Mouse (Mus musculus): ENCODE results near the gene Ccdc184. TPM values are rescaled to one million over a fixed set of nuclear protein-coding genes. Genes with fewer than 3 reads are reported as not detected.

Ccdc184 gene
- polyA plus RNA-seq, 1 experiment from 2014 or later, result 42.6 TPM

DNA sequence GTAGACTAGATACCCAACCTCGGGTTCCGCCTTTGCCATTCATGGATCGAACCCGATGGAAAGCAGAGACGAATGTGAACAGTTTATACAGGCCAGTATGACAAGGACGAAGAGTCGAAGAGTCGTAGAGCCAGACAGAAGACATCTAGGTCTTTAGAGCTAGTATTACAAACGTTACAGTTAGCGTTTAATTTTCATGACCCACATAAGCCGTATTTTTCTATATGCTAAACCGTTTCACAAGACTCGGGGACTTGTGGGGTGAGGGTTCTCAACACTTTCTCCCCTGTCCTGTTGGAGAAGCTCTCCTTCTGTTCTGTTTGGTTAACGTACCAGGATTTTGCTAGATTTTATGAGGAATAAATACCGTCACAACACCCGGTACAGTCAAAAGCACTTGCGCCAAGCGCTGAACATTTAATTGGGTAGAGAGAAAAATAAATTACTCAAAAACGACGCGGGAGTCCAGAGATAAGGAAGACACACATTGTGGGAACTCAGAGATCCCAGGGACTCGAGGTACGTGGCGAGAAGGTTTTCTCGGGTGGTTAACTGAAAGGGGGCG lies 13.7 kb downstream of the Ccdc184 start:
- H3K4me1 ChIP-seq (ENCODE audit: control insufficient read depth, insufficient read depth, low read length), result 0 out of 2 replicates have a peak, but pooled peaks cover 3% of the 10 kb centered on the region
- H3K9me3 ChIP-seq (replicated peaks; ENCODE audit: control insufficient read depth, low read length), result no peaks in the 10 kb centered on the region
- ATAC-seq (no peak), DNase-seq (ENCODE audit: low spot score) (no peak)
- H3K4me2 ChIP-seq (ENCODE audit: low read length), result peak overlapping the region; percentile 83
- H3K27me3 ChIP-seq (replicated peaks; ENCODE audit: control insufficient read depth, insufficient read depth, low read length), result no peaks in the 10 kb centered on the region
- 4% methylated on average over 26 of the region's 26 CpGs for WGBS
- peak overlapping the region; percentile 51 for H3K4me3 ChIP-seq (ENCODE audit: low read depth, low read length)
- H3K9ac ChIP-seq (ENCODE audit: low read length), result peak overlapping the region; percentile 57
- no peaks in the 10 kb centered on the region for H3K36me3 ChIP-seq (ENCODE audit: control insufficient read depth, insufficient read depth, low read length)
- H3K27ac ChIP-seq (ENCODE audit: low read depth, low read length), result 0 out of 2 replicates have a peak overlapping the region, but pooled peaks have one; percentile 36

DNA sequence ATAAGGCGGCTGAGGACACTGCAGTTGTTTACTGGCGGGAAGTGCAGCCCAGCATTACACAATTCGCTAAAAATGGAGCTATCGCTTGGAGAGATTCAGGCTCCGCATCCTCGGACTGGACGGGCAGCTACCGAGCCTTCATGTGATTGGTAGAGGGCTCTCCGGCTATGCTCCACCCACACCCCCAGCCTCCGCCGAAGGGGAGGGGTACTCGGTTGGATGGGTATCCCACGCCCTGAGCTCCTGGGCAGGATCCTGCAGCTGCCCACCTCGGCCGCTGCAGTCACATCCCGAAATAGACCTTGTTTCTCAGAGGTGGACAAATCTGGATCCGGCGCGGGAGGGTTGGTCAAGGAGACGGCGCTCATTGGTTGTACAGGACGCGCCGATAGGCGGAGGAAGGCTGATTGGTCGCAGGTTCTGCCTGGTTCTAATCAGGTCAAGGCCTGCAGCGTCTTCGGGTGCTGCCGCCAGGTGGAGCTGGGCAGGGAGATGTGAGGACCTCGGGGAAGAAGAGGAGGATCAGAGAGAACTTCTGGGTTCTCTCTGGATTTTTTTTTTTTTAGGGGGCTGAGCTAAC lies 14.3 kb downstream of the Ccdc184 start:
- peak overlapping the region; percentile 51 for H3K4me3 ChIP-seq (ENCODE audit: low read depth, low read length)
- ATAC-seq, result peak; percentile 98
- H3K27me3 ChIP-seq (replicated peaks; ENCODE audit: control insufficient read depth, insufficient read depth, low read length), result no peaks in the 10 kb centered on the region
- no peaks in the 10 kb centered on the region for H3K9me3 ChIP-seq (replicated peaks; ENCODE audit: control insufficient read depth, low read length)
- under 1% methylated on average over 30 of the region's 30 CpGs for WGBS
- H3K27ac ChIP-seq (ENCODE audit: low read depth, low read length), result 0 out of 2 replicates have a peak overlapping the region, but pooled peaks have one; percentile 36
- peak; percentile 91 for DNase-seq (ENCODE audit: low spot score)
- H3K4me1 ChIP-seq (ENCODE audit: control insufficient read depth, insufficient read depth, low read length), result 0 out of 2 replicates have a peak, but pooled peaks cover 3% of the 10 kb centered on the region
- H3K9ac ChIP-seq (ENCODE audit: low read length), result peak overlapping the region; percentile 57
- no peaks in the 10 kb centered on the region for H3K36me3 ChIP-seq (ENCODE audit: control insufficient read depth, insufficient read depth, low read length)
- H3K4me2 ChIP-seq (ENCODE audit: low read length), result peak overlapping the region; percentile 83

DNA sequence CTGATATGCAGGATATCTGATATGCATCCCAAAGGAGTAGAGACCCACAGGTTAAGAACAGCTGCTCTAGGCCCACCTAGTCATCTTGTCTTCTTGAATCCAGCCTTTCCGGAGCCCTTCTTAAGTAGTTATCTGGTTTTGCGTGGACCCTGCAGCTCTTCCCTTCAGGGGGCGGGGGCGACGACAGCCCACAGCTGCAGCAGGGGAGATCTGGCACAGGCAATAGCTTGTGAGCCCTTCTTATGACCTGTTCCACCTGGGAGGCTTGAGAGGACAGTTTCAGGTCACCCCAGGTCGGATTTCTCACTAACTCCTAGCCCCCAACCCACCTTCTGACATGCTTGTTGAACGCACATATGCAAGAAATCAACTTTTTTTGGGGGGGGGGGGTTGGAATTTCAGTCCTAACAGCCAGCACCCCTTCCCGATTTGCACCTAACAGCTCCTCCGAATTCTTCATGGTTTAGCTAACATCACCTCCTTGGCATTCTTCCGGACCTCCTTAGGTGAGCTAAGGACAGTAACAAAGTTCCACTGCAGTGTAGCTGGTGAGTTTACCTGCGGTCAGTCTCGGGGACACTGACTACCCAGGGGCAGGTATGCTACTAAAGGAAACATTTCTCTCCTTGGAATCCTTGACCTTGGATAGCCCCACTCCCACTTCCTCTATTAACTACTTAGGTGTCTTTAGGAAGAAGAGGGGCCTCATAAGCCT lies 15.1 kb downstream of the Ccdc184 start:
- 0 out of 2 replicates have a peak, but pooled peaks cover 3% of the 10 kb centered on the region for H3K4me1 ChIP-seq (ENCODE audit: control insufficient read depth, insufficient read depth, low read length)
- DNase-seq (ENCODE audit: low spot score), result no peak
- no peak overlapping the region for H3K4me3 ChIP-seq (ENCODE audit: low read depth, low read length)
- H3K4me2 ChIP-seq (ENCODE audit: low read length), result no peak overlapping the region
- no peak overlapping the region for H3K27ac ChIP-seq (ENCODE audit: low read depth, low read length)
- H3K9me3 ChIP-seq (replicated peaks; ENCODE audit: control insufficient read depth, low read length), result no peaks in the 10 kb centered on the region
- 78% methylated on average over 12 of the region's 12 CpGs for WGBS
- no peaks in the 10 kb centered on the region for H3K36me3 ChIP-seq (ENCODE audit: control insufficient read depth, insufficient read depth, low read length)
- no peak for ATAC-seq
- no peak overlapping the region for H3K9ac ChIP-seq (ENCODE audit: low read length)
- no peaks in the 10 kb centered on the region for H3K27me3 ChIP-seq (replicated peaks; ENCODE audit: control insufficient read depth, insufficient read depth, low read length)

DNA sequence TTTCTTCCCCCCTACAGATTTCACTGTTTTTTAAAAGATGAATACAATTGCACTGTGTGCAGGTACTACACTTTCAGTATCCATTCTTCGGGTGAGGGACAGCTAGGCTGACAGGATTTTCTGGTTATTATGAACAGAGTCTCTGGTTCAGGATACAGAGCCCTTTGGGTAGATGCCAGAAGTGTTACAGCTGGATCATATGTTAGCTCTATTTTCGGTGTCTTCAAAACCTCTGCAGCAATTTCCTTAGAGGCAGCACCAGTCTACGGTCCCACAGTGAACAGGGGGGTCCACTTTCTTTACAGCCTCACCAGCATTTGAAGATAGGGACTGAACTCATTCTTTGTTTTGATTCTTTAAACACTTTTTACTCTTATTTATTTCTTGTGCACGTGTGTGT lies 17.5 kb downstream of the Ccdc184 start:
- H3K4me2 ChIP-seq (ENCODE audit: low read length), result no peak overlapping the region
- H3K9me3 ChIP-seq (replicated peaks; ENCODE audit: control insufficient read depth, low read length), result no peaks in the 10 kb centered on the region
- H3K9ac ChIP-seq (ENCODE audit: low read length), result no peak overlapping the region
- 0 out of 2 replicates have a peak, but pooled peaks cover 3% of the 10 kb centered on the region for H3K4me1 ChIP-seq (ENCODE audit: control insufficient read depth, insufficient read depth, low read length)
- H3K27ac ChIP-seq (ENCODE audit: low read depth, low read length), result no peak overlapping the region
- ATAC-seq (no peak), DNase-seq (ENCODE audit: low spot score) (no peak)
- no peaks in the 10 kb centered on the region for H3K27me3 ChIP-seq (replicated peaks; ENCODE audit: control insufficient read depth, insufficient read depth, low read length)
- H3K36me3 ChIP-seq (ENCODE audit: control insufficient read depth, insufficient read depth, low read length), result no peaks in the 10 kb centered on the region
- WGBS, result 80% methylated on average over 4 of the region's 4 CpGs
- H3K4me3 ChIP-seq (ENCODE audit: low read depth, low read length), result no peak overlapping the region

DNA sequence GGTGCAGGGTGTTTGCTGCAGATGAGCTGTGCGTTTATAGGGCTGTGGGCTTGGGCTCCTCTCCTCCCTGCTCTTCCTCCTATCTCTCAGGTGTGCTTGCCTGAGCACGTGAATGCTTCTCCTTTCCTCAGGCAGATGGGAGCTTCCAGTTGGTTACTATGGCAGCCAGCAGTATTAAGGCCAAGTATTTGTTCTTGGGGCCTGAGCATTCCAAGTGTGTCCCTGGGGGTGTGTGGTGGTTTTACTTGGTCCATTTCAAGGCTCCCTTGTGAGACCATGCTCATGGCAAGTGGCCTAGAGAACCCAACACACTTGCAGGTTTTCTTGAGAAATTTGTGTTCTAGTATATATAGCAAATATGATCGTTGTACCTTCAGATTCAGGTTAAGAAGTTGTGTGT lies 28.5 kb downstream of the Ccdc184 start, which contains the start of gene Olfr288:
TSS of gene Olfr288 (minus strand) at position 101 of the 400 bp plus-strand sequence.
- no peak within 1 kb of the TSS for H3K4me3 ChIP-seq (ENCODE audit: low read depth, low read length)
- H3K9me3 ChIP-seq (replicated peaks; ENCODE audit: control insufficient read depth, low read length), result no peaks in the 10 kb centered on the region
- no peak within 1 kb of the TSS for H3K4me2 ChIP-seq (ENCODE audit: low read length)
- ATAC-seq (no peak), DNase-seq (ENCODE audit: low spot score) (no peak)
- H3K4me1 ChIP-seq (ENCODE audit: control insufficient read depth, insufficient read depth, low read length), result no peaks in the 10 kb centered on the region
- no peak within 1 kb of the TSS for H3K27ac ChIP-seq (ENCODE audit: low read depth, low read length)
- no peak within 1 kb of the TSS for H3K9ac ChIP-seq (ENCODE audit: low read length)
- WGBS, result 75% methylated on average over 3 of the region's 3 CpGs
- no peaks in the 10 kb centered on the region for H3K36me3 ChIP-seq (ENCODE audit: control insufficient read depth, insufficient read depth, low read length)
- no peaks in the 10 kb centered on the region for H3K27me3 ChIP-seq (replicated peaks; ENCODE audit: control insufficient read depth, insufficient read depth, low read length)

DNA sequence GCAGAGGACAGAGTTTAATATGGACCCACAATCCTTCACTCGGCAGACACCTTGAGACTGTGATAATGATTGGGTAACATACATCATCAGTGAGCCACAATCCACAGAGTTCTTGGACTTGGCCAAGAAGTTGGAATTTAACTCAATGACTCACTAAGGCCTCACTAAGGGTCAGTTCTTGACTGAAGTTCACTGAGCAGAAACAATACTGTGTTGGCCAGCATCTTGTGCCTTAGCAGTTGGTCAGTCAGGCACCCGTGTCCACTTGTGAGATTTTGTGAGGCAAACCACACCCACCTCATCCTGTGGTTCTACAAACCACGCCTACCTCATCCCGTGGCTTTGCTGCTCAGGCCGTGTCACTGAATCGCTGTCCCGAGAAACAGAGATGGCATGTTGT lies 42.7 kb downstream of the Ccdc184 start:
- ATAC-seq (no peak), DNase-seq (ENCODE audit: low spot score) (no peak)
- 88% methylated on average over 7 of the region's 7 CpGs for WGBS
- Histone ChIP-seq H3K4me1 (ENCODE audit: control insufficient read depth, insufficient read depth, low read length) (no peaks in the 10 kb centered on the region), H3K9me3 (replicated peaks; ENCODE audit: control insufficient read depth, low read length) (no peaks in the 10 kb centered on the region), H3K4me2 (ENCODE audit: low read length) (no peak overlapping the region), H3K36me3 (ENCODE audit: control insufficient read depth, insufficient read depth, low read length) (no peaks in the 10 kb centered on the region), H3K9ac (ENCODE audit: low read length) (no peak overlapping the region), H3K27ac (ENCODE audit: low read depth, low read length) (no peak overlapping the region), H3K27me3 (replicated peaks; ENCODE audit: control insufficient read depth, insufficient read depth, low read length) (no peaks in the 10 kb centered on the region), H3K4me3 (ENCODE audit: low read depth, low read length) (no peak overlapping the region)

DNA sequence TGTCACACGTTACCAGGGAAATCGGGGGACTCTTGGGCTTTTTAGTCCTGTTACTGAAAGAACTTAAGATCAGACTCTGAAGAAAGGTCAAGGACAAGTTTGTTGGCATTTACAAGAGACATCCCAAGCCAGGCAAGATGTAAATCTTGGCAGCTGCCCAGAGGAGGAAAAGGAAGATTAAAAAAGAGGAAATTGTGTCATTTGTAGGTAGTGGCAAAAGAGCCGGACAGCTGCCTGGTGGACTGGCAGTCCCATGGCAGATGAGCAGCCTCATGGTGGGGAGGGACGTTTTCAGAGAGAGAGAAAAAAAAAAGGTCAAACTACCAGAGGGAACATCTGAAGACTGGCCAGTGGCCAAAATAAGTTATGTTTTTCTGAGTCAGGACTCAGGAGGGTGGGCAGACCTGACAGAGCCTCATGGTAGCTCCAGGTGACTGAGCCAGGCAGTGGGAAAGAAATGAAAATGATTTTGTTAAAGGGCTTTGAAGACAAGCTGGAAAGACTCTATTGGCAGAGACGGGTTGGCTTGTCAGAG lies 46.4 kb downstream of the Ccdc184 start:
- Histone ChIP-seq H3K4me1 (ENCODE audit: control insufficient read depth, insufficient read depth, low read length) (no peaks in the 10 kb centered on the region), H3K36me3 (ENCODE audit: control insufficient read depth, insufficient read depth, low read length) (no peaks in the 10 kb centered on the region), H3K9ac (ENCODE audit: low read length) (no peak overlapping the region), H3K27me3 (replicated peaks; ENCODE audit: control insufficient read depth, insufficient read depth, low read length) (no peaks in the 10 kb centered on the region), H3K9me3 (replicated peaks; ENCODE audit: control insufficient read depth, low read length) (no peaks in the 10 kb centered on the region), H3K4me3 (ENCODE audit: low read depth, low read length) (no peak overlapping the region), H3K4me2 (ENCODE audit: low read length) (no peak overlapping the region), H3K27ac (ENCODE audit: low read depth, low read length) (no peak overlapping the region)
- no peak for DNase-seq (ENCODE audit: low spot score)
- WGBS, result 84% methylated on average over 5 of the region's 5 CpGs
- no peak for ATAC-seq

DNA sequence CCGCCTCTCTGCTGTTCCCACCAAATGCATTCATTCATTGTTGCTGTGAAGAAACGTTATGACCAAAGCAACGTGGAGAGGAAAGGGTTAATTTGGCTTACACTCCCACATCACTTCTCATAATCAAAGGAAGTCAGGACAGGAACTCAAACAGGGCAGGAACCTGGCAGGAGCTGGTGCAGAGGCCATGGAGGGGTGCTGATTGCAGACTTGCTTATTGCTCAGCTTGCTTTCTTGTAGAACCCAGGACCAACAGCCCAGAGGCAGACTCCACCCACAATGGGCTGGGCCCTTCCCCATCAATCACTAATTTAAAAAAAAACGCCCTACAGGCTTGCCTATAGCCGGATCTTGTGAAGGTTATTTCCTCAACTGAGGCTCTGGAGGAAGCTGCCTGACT lies 47.2 kb downstream of the Ccdc184 start:
- no peaks in the 10 kb centered on the region for H3K4me1 ChIP-seq (ENCODE audit: control insufficient read depth, insufficient read depth, low read length)
- no peak for DNase-seq (ENCODE audit: low spot score)
- 76% methylated on average over 5 of the region's 5 CpGs for WGBS
- no peak overlapping the region for H3K27ac ChIP-seq (ENCODE audit: low read depth, low read length)
- no peaks in the 10 kb centered on the region for H3K27me3 ChIP-seq (replicated peaks; ENCODE audit: control insufficient read depth, insufficient read depth, low read length)
- H3K9me3 ChIP-seq (replicated peaks; ENCODE audit: control insufficient read depth, low read length), result no peaks in the 10 kb centered on the region
- H3K4me2 ChIP-seq (ENCODE audit: low read length), result no peak overlapping the region
- no peak for ATAC-seq
- H3K9ac ChIP-seq (ENCODE audit: low read length), result no peak overlapping the region
- H3K36me3 ChIP-seq (ENCODE audit: control insufficient read depth, insufficient read depth, low read length), result no peaks in the 10 kb centered on the region
- H3K4me3 ChIP-seq (ENCODE audit: low read depth, low read length), result no peak overlapping the region

Data from forebrain, embryonic 14.5 days (tissue).